Mouse (Mus musculus) ES-E14 (cell line): ENCODE data around the gene Atp13a3. TPM values are rescaled to one million over a fixed set of nuclear protein-coding genes. Genes with fewer than 3 reads are reported as not detected.

ENCODE experiments used
- DNase-seq: peaks from one replicate; pipeline ENCODE4 v3.0.0-alpha.2; 2013; ENCODE audit warnings: low read depth, low spot score
- H3K27ac ChIP-seq: 2 replicates; pipeline ENCODE4 v1.5.1; 2012; ENCODE audit warnings: low read depth, mild to moderate bottlenecking, low read length, moderate library complexity, mixed read lengths; ENCODE audit not compliant: poor library complexity, insufficient read depth, severe bottlenecking
- H3K36me3 ChIP-seq: 2 replicates; pipeline ENCODE4 v1.6.1; 2012; ENCODE audit warnings: mild to moderate bottlenecking, low read length, moderate library complexity, mixed read lengths; ENCODE audit not compliant: control insufficient read depth, poor library complexity, insufficient read depth, severe bottlenecking
- H3K4me1 ChIP-seq, 2 experiments: fragments of 150-350 bp in 1 of 2; sonication (generic) in 1 of 2; 2 replicates each; pipeline ENCODE4 v1.6.1; 2012; ENCODE audit warnings: low read length in 2 of 2, mild to moderate bottlenecking in 1 of 2, mixed read lengths in 1 of 2; ENCODE audit not compliant: control insufficient read depth in 2 of 2, insufficient read depth in 2 of 2, poor library complexity in 1 of 2
- H3K4me3 ChIP-seq, 2 experiments: fragments of 150-350 bp in 1 of 2; sonication (generic) in 1 of 2; 2 replicates each; pipeline ENCODE4 v1.5.1; 2012; ENCODE audit warnings: low read length in 2 of 2, low read depth in 1 of 2, mild to moderate bottlenecking in 1 of 2, mixed read lengths in 1 of 2; ENCODE audit not compliant: insufficient read depth in 1 of 2, poor library complexity in 1 of 2, severe bottlenecking in 1 of 2
- H3K9ac ChIP-seq: 2 replicates; pipeline ENCODE4 v1.6.1; 2012; ENCODE audit warnings: low read depth, mild to moderate bottlenecking, low read length, mixed read lengths; ENCODE audit not compliant: poor library complexity, insufficient read depth, severe bottlenecking
- H3K9me3 ChIP-seq: fragments of 150-350 bp; sonication (generic); 2 replicates; pipeline ENCODE4 v1.6.1; 2012; ENCODE audit warnings: low read depth, mild to moderate bottlenecking, low read length; ENCODE audit not compliant: control insufficient read depth, insufficient read depth
- CHD2 ChIP-seq: IDR thresholded peaks from 2 replicates; pipeline ENCODE4 v1.6.1; 2014; ENCODE audit warnings: mild to moderate bottlenecking, low read depth, low read length, inconsistent platforms
- HCFC1 ChIP-seq: IDR thresholded peaks from 2 replicates; pipeline ENCODE4 v1.6.1; 2012; ENCODE audit warnings: low read length, inconsistent platforms, borderline replicate concordance; ENCODE audit not compliant: insufficient read depth
- MAFK ChIP-seq: IDR thresholded peaks from 2 replicates; pipeline ENCODE4 v1.6.1; 2014; ENCODE audit warnings: mild to moderate bottlenecking, low read depth, low read length, inconsistent platforms; ENCODE audit not compliant: insufficient read depth
- ZC3H11A ChIP-seq: IDR thresholded peaks from 2 replicates; pipeline ENCODE4 v1.6.1; 2012; ENCODE audit warnings: low read depth, mild to moderate bottlenecking, inconsistent platforms, low read length, borderline replicate concordance
- ZNF384 ChIP-seq: IDR thresholded peaks from 2 replicates; pipeline ENCODE4 v1.6.1; 2012; ENCODE audit warnings: low read depth, low read length, inconsistent platforms
- in situ Hi-C, 2 experiments: fragments of 600-800 bp; cut with MboI; formaldehyde crosslinking; loops; one replicate each; pipeline ENCODE4 v1.15.1; 2025; ENCODE audit warnings: low sequenced_read_pairs in 2 of 2, inconsistent platforms in 1 of 2; ENCODE audit not compliant: unreplicated experiment in 2 of 2
- total RNA-seq: library from RNA; depleted of rRNA; stranded (reverse); fragments of 300-350 nt; gene quantifications from 2 replicates; pipeline ENCODE4 v1.2.3, GENCODE M21; 2012

Atp13a3 gene
- total RNA-seq, 1 experiment = 98.9 TPM

GRCm38 (mm10) chr16:30395136-30395535, 10.6 kb downstream of the Atp13a3 start:
- in situ Hi-C loops = no loop called here
- no peak for DNase-seq
- Histone ChIP-seq H3K9me3 (no peaks in the 10 kb centered on the region), H3K27ac (no peak overlapping the region), H3K4me1 (peaks cover 2% of the 10 kb centered on the region in 2 experiments; a peak in 1 of 4 replicates), H3K4me3 (no peak overlapping the region), H3K9ac (no peak overlapping the region), H3K36me3 (no peaks in the 10 kb centered on the region)
- TF ChIP-seq MAFK (no peak), HCFC1 (no peak), ZC3H11A (no peak), ZNF384 (no peak)

DNA sequence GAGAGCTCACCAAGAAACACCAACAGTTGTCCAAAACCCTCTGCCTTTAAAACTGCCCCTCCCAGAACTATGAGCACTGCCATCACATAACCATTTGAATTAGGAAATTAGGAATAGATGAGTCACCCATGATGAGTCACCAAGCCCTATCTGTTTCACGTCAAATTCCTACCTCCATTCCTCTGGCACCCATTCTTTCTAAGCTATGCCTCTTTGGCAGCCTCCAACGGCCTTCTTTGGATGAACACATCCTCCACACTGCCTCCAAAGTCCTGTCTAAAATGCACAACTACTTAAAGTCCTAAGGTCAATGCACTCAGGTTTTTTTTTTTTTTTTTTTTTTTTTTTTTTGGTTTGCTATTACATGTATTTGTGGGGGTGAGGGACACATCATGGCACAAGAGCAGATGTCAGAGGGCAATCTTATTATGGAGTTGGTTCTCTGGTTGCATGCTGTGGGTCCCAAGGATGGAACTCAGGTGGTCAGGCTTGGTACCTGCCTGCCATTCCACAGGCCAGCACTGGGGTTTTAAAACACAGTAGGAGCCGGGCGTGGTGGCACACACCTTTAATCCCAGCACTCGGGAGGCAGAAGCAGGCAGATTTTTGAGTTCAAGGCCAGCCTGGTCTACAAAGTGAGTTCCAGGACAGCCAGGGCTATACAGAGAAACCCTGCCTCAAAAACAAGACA, 15.0 kb downstream of the Atp13a3 start:
- no peak overlapping the region for H3K27ac ChIP-seq
- H3K4me3 ChIP-seq = no peak overlapping the region
- in situ Hi-C loops = loop anchor here in 1 of 2 experiments (5.0 kb wide), 1 partner anchor 122 kb away; no protein-coding TSS in a partner anchor
- H3K4me1 ChIP-seq = peaks cover 4 to 7% of the 10 kb centered on the region in 2 experiments; a peak in 1 of 4 replicates
- no peak for DNase-seq
- TF ChIP-seq HCFC1 (no peak), MAFK (no peak), ZNF384 (no peak), ZC3H11A (no peak), CHD2 (no peak)
- no peak overlapping the region for H3K9ac ChIP-seq
- H3K9me3 ChIP-seq = no peaks in the 10 kb centered on the region
- H3K36me3 ChIP-seq = no peaks in the 10 kb centered on the region

GRCm38 (mm10) chr16:30389831-30390649, 15.7 kb downstream of the Atp13a3 start:
- peaks cover 4 to 7% of the 10 kb centered on the region in 2 experiments; a peak in 1 of 4 replicates for H3K4me1 ChIP-seq
- H3K4me3 ChIP-seq = peak overlapping the region; percentile 94
- no peaks in the 10 kb centered on the region for H3K36me3 ChIP-seq
- H3K9me3 ChIP-seq = no peaks in the 10 kb centered on the region
- no peak for DNase-seq
- in situ Hi-C loops = loop anchor here in 1 of 2 experiments (5.0 kb wide), 1 partner anchor 122 kb away; no protein-coding TSS in a partner anchor
- TF ChIP-seq CHD2 (no peak), ZNF384 (no peak), HCFC1 (no peak), MAFK (no peak), ZC3H11A (no peak)
- no peak overlapping the region for H3K27ac ChIP-seq
- peak overlapping the region; percentile 69 for H3K9ac ChIP-seq

DNA sequence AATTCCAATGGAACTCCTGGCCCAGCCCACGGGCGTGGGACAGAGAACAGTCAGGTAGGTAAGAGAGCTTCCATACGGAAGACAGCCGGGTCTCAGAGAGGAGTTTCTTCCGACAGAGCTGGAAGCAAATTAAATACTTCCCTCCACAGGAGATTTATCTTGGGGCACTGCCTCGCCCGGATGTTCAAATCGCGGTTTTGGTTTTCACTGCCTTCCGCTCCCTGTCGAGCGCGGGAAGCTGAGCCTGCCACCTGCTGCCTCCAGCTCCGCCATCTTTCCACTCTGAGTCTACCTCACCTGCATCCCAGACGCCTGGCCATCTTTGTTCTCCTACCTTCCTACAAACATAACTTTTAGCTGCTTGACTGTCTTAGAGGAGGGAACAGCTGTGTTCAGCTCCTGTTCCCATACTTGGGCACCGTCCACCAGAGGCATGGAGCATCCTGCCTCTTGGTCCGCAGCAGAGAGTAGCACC, 16.5 kb downstream of the Atp13a3 start:
- peak overlapping the region; percentile 73 for H3K27ac ChIP-seq
- in situ Hi-C loops = no loop called here
- TF ChIP-seq ZC3H11A = no peak
- no peak for TF ChIP-seq MAFK
- no peak for TF ChIP-seq HCFC1
- no peak for TF ChIP-seq CHD2
- no peak for TF ChIP-seq ZNF384

More for the DNA sequence above, 16.5 kb downstream of the Atp13a3 start:
- Histone ChIP-seq H3K4me1 (peaks cover 4 to 7% of the 10 kb centered on the region in 2 experiments; a peak in 1 of 4 replicates), H3K9me3 (no peaks in the 10 kb centered on the region), H3K9ac (peak overlapping the region; percentile 69), H3K36me3 (no peaks in the 10 kb centered on the region), H3K4me3 (peak overlapping the region; percentile 94)
- DNase-seq = no peak
